Mouse (Mus musculus) heart, adult 9 months (tissue): ENCODE data around the gene Renbp.

Experiments
- DNase-seq, 2 experiments: peaks; one replicate each; pipeline ENCODE4 v3.0.0; 2022; ENCODE audit warnings: low spot score in 2 of 2

Gene Renbp

DNA sequence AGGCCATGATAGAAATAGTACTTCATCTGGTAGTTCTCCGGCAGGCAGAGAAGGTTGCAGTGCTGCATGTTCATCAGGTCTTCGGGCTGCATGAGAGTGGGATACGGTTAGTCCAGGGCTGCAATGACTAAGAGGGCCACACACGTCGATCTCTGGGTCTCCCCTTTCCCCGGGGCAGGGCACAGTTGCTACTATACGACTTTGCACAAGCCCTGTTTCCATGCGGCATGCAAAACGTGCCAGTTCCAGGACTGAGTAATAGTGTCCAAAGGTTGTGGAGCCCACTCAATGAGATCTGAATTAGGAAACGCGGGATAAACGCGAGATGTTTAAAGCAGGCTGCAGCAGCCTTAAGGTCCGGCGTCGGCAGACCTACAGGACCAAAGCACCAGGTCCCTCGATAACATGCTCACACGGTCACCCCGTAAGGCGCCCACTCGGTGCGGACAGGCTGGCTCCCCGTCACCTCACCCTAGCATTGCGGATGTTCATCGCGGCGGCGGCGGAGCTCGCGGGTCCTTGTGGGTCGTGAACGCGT lies 9.3 kb downstream of the Renbp start:
- no peak for DNase-seq

GRCm38 (mm10) chrX:73918631-73919030 lies 12.0 kb downstream of the Renbp start:
- DNase-seq: no peak

- no peak for DNase-seq
Measured at GRCm38 (mm10) chrX:73916945-73917344, 13.7 kb downstream of the Renbp start.

DNA sequence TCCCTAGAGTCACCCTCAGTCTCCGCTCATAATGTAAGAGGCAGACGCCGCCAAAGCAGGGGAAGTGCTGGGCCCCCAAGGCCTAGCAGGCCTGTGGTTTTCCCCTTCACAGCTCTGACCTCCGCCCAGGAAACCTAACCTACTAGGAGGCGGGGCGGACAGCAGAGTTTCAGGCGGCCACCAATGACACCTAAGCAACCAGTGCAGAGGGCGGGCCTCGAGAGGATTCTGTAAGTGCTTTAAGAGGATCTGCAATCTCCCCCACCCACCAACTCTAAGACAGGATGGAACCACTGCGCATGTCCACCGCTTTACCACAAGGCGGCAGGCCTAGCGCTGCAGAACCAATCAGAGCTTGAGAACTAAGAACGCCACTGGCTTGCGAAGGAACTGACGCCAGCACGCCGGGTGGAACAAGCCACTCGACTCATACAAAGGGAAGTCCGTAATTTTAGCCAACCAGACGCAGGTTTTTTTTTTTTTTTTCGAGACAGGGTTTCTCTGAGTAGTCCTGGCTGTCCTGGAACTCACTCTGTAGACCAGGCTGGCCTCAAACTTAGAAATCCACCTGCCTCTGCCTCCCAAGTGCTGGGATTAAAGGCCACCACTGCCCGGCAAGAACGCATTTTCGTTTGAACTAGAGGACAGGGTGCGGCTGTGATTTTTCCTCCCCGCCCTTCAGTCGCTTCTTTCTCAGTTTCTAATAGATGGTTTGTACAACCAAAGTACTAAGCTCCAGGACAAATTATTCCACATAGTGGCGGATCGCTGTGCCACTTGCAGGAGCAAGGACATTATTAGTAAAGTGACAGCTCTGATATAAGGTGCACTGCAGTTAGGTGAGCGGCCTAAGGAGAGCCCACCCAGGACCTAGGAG lies 15.6 kb downstream of the Renbp start:
- DNase-seq: peak; percentile 89 to 97

GRCm38 (mm10) chrX:73911588-73911987 lies 19.1 kb downstream of the Renbp start:
- DNase-seq: peak in 1 of 2 experiments; percentile 12

DNA sequence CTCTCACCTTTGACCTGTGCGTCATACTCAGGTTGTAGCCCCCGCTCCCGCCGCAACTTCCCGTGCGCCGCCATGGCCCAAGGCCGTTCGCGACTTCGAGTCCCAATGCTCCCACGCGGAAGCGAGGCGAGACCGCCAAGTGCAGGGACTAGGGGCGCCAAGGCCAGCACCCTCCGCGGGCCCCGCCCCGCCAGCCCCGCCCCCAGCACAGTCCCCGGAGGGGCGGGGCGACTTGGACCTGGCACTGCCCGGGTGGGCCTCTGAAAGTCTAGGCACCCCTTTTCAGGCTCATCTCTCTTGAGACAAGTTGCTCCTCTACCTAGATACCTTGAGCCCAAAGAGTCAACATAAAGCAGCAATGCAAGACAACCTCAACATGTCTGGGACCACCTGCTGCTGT lies 19.5 kb downstream of the Renbp start:
- no peak for DNase-seq

- no peak for DNase-seq
Measured at GRCm38 (mm10) chrX:73910451-73910850, 20.2 kb downstream of the Renbp start.

DNA sequence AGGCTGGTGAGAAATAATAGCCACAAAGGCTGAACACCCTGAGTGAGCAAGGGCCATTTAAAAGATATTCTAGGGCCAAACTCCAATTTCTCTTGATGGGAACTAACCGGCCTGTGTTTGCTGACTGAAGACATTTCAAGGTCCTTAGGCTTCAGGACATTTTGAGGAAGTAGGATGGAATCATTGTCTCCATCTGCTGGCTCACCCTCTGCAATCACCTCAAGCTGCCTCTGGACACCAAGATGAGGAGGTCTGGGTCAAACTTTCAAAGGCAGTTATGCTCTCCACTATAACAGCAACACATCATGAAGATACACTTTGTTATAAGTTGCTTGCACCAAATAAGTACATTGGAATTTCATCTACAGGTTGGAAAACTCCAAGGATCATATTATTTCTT lies 20.6 kb downstream of the Renbp start:
- no peak for DNase-seq

GRCm38 (mm10) chrX:73897959-73898358 lies 32.7 kb downstream of the Renbp start:
- DNase-seq: no peak

DNA sequence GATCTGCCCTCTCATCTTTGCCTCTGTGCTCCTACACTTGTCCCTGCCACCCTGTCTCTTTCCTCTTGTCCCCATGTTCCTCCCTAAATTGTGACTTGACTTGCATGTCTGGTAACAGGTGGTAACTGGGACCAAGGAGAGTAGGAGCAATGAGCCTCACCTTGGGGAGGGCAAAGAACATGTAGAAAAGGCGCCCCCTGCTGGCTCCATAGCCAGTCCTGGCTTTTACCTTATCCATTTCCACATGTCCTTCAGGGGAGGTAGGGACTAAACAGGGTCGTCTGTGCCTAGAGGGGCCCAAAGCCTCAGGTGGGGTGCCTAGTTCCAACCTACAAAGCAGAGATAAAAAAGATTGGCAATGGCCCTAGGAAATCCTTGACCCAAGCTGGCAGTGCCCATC lies 34.9 kb downstream of the Renbp start, which contains the start of gene L1cam:
L1cam (minus strand) TSS at position 387 of the 400 bp plus-strand sequence.
- DNase-seq: no peak

GRCm38 (mm10) chrX:73892833-73893232 lies 37.8 kb downstream of the Renbp start:
- DNase-seq: no peak

DNA sequence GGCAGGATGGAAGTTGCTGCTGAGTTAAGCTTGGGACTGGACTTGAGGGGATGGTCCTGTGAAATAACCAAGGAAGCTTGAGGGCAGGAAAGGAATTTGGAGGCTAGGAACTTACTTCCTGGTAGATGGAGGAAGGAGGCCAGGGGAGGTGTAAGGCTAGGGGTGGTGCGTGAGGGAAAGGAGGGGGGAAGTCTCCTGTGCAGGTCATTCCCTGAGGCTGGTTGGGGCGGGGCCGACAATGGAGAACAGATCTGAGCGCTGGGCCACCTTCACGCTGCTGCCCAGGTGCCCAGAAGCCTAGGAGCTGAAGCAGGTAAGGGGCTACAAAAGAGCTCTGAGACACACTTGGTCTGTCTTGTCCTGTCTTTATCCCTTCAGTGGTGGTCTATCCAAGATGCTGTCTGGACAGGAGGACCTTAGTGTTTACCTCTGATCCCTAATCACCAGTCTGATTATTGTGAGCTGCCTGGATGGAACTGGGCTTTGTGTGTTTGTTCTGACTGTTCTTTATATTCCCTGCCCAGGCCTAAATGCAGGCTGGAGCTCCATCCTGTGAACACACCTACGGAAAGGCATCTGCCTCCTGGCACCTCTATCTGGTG lies 39.0 kb downstream of the Renbp start, which contains the start of gene Avpr2:
Avpr2 (plus strand) TSS at position 552 of the 602 bp plus-strand sequence.
- no peak for DNase-seq

GRCm38 (mm10) chrX:73881463-73881862 lies 49.2 kb downstream of the Renbp start:
- no peak for DNase-seq

GRCm38 (mm10) chrX:73881036-73881427 lies 49.6 kb downstream of the Renbp start:
- no peak for DNase-seq

- no peak for DNase-seq
Measured at GRCm38 (mm10) chrX:73880194-73881035, 50.2 kb downstream of the Renbp start.

DNA sequence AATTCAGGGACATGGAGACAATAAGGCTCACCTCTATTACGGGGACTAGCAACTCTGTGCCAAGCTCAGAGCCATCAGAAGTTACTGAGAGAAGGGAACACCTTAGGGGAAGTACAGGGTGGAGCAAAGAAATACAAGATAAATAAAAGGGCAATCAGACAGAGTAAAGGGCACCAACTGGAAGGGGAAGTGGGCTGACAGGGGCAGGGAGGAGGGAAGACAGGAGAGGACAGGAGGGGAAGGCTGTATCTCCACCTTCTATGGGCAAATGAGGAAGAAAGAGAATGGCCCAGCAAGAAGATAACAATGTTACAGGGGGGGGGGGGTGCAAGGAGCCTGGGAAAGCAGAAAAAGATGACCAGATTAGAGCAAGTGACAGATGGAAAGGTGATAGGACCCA lies 53.6 kb downstream of the Renbp start:
- DNase-seq: no peak

GRCm38 (mm10) chrX:73875881-73876280 lies 54.8 kb downstream of the Renbp start:
- no peak for DNase-seq
